Mouse (Mus musculus) c-Kit-positive CD71-positive TER-119-positive erythroid progenitor cells, embryonic 14.5 days (primary cell): Measurements from ENCODE around the gene Vmn1r40.
A peak's percentile ranks its signal among the peaks of the same experiment; 100 is the strongest.

Source experiments
- DNase-seq: peaks from one replicate; pipeline ENCODE4 v3.0.0-alpha.2; 2013; ENCODE audit warnings: low spot score

The Vmn1r40 gene

DNA sequence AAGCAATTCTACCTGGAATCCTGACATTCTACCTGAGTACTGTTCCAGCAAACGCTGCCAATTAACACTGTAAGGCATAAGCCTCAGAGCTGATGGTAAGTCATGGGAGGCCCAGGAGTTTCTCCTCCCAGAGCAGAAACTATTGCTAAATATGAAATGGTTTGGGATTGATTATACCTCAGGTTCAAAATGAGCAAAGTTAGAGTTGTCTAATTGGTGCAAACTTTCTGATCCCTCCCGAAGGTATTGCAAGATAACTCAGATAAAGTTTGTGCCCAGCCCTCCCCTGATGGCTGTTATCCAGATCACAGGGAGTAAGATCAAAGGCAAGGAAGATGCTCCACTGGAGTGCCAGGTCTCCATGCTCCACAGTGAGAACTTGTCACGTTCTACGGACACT, at the start of gene Vmn1r40:
Gene Vmn1r40 (plus strand): TSS at position 301 of the 400 bp plus-strand sequence.
- no peak for DNase-seq

DNA sequence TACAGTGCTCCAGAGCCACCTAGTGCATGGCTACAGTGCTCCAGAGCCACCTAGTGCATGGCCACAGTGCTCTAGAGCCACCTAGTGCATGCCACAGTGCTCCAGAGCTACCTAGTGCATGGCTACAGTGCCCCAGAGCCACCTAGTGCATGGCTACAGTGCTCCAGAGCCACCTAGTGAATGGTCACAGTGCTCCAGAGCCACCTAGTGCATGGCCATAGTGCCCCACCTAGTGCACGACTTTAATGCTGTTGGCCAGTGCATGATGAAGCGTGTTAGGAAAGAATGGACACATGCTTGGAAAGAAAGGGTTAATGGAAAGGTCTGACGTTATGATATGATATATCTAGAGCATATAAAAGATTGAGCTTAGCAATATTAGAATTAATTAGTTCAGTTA, 49.0 kb upstream of the Vmn1r40 start:
- no peak for DNase-seq

DNA sequence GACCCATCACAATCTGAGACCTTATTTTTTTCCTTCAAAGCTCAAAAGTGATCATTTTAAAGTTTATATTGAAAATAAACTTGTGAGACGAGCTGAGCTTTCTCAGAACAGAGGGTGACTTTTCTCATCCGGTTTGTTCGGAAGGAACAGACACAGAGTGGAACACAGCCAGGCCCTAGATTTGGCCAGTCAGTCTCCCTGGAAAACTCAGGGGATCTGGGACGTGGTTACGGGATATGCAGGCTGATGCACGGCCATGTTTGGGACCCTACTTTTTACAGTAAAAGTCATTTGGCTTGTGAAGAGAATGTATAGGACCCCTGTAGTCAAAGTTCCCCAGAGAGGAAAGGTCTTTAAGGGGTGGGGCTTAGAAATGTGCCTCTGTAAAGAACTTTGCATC, 48.4 kb upstream of the Vmn1r40 start:
- no peak for DNase-seq

DNA sequence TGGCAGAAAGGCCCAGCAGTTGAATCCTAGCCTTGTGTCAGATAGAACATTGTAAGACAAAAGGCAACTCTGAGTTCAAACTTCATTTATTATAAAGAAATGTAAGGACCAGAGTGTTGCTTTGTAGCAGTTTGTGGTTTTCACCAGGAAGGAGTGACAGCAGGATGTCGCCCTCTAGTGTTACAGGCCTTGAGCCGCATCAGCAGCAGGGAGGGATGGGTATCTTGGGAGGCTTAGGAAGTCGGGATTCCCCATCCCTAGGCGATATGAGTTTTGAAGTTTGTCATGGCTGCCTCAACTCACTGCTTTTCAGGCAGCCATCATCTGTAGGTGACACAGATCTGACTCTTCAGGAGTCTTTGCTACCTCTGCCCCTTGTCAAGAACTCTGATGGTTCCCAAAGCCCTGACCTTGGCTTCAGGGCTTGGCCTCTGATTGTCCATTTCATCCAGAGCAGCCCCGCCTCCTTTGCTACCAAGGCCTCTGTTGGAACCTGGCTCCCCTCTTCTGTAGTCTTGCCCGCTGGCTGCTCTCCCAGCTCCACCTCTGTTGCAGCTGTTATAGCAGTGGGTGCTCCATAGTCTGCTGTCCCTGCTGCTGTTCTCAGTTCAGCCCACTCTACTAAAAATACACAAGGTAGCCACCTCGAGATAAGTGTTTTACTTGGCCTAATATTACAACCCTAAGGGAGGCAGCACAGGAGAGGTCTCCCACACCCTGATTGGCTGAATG, 47.5 kb upstream of the Vmn1r40 start:
- no peak for DNase-seq

DNA sequence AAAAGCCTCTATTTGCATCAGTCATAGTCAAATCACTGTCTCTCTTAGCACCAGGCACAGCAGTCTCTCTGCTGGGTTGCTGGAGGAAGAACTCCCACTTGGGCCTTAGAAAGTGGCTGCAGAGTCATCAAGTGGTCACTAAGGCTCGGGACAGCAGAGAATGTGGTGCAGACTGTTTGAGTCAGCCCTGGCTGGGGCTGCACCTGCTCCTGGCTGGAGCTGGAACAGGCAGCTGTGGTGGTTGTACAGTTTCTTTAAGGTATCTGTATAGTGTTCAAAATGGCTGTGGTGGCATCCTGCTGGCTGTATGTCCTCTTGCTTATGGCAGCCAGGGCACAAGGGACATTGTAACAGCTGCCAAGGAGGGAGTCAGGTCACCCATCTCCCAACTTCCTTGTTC, 46.9 kb upstream of the Vmn1r40 start:
- DNase-seq: no peak

DNA sequence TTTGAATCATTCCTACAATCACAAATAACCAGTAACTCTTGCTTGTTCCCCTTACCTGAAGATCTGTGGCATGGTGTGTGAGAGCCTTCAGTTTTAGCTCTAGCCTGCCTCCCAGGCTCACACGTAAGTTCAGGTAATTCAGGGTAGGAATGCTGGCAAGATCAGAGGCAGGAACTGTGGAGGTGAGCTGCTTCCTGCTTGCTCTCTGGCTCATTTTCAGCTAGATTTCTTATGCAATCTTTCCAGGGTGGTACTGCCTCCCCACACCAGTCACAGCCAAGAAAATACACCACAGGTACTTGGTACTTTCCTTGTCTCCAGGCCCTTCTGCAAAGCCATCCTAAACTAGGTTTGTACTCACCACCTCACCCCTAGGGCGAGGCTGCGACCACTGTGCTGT, 44.8 kb upstream of the Vmn1r40 start:
- DNase-seq: no peak

DNA sequence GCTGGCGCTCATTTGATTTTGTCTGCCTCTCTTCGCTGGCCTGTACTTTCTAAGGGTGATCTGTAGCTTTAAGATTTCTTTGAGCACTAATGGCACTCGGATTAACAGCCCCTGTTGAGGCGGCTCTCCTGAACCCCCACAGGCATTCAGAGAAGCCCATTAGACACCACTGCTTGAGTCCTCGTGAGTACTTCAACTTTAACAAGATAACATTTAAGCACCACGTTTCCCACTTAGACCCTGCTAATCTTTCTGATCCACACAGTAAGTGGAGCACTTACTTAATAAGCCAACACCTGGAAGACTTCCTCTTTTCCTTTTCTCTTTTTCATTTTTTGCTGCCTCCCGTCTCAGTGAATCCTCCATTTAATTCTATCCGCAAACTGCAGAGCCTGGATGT, 42.2 kb upstream of the Vmn1r40 start:
- no peak for DNase-seq

DNA sequence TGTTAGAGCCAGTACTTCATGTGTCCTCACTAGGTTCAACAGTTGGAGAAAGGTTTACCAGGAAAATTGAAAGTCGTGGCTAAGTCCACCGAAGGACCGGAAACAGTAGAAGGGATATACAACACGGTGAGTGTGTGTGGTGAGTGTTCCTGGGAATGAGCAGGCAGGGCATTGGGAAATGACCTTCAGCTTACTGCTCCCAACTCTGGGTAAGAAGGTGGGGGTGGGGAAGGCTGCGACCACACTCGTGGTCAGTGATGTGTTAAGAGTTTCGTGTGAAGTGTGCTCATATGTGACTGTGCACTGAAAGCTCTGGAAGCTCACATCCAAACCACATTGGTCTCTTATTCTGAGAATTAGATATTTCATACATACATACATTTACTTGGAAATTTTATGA, 41.7 kb upstream of the Vmn1r40 start:
- no peak for DNase-seq

DNA sequence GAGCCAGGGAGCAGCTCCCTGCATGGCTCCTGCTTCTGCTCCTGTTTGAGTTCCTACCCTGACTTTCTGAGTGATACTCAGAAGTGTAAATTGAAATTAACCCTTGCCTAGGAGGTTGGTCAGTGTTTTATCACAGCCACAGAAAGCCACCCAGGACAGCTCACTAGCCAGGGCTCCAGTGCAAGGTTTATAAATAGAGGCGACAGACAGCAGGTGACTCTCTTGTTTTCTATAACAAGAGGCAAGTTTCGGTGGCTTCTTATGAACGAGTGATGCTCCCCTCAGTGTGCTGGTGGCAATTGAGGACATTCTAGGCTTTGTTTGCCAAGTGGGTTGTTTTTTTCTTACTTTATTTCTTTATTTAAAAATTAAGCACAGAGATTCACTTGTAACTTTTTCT, 40.4 kb upstream of the Vmn1r40 start:
- no peak for DNase-seq

DNA sequence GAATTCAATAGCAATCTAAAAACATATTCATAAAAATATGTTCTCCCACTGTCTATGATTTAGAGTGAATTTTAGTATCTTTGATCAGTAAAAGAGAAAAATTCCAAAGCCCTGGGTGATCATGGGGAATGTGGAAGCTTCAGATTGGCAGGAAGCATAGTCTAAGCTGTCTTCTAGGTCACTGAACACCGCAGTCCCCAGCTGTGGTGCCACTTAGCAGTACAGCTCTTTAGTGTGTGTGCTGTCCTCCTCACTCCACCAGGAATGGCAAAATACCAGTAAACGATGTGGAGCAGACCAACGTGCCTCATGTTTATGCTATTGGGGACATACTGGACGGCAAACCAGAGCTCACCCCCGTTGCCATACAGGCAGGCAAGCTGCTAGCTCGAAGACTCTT, 37.8 kb upstream of the Vmn1r40 start:
- DNase-seq: no peak

DNA sequence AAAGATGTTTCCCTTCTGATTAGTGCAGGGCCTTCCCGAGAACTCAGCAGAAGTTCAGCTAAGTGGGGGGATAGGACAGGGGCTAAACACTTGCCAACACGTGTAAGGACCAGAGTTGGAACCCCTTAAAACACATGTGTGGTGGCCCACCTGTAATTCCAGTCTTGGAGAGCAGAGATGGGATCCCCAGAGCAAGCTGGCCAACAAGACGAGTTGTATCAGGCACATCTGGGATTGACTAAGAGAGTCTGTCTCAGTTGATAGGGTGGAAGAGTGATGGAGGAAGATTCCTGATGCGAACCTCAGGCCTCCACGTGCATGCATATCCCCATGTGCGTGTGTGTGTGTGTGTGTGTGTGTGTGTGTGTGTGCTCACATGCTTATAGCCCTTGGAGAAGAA, 35.9 kb upstream of the Vmn1r40 start:
- no peak for DNase-seq

DNA sequence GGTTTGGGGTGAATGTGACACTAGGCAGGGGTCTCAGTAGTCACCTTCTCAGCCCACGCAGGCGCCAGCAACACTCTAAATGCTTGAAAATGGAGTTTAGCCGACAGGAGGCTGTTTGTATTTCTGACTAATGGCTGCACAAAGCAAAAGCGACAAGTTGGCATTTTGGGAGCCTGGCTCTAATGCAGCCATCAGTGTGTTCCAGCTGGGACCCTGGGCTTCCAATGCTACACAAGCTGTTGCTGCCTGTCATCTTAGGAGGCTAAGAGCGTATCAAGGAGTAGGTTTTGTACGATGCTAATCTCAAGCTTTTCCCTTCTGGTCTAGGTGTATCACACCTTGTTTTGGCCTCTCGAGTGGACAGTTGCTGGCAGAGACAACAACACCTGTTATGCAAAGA, 34.7 kb upstream of the Vmn1r40 start:
- DNase-seq: no peak

DNA sequence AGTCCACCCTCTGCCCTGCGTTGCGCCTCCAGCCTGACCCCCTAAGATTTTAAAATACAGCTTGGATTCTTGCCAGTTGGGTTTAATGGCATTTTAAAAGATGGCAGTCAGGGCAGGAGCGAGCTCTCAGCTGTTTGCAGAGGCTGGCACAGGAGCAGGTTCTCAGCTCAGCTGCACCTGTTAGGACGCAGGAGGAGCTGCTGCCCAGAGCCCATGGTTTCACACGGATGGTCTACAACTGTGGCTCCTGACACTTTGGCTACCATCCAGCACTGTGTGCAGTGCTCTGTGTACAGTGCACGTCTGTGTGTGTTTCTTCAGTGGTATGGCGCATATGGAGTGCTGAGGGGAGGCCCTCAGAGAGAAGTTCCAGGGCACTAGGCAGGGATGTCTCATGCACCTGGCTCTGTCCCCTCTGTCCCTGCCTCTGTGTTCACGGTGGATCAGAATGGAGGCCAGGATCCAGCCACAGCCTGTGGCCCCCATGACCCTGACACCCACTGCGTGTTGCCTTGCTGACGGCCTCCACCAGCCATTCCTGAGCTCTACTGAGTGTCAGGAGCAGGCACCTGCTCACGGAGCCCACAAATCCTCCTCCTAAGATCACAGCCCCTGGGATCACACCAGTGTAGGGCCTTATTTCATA, 34.1 kb upstream of the Vmn1r40 start:
- DNase-seq: no peak

DNA sequence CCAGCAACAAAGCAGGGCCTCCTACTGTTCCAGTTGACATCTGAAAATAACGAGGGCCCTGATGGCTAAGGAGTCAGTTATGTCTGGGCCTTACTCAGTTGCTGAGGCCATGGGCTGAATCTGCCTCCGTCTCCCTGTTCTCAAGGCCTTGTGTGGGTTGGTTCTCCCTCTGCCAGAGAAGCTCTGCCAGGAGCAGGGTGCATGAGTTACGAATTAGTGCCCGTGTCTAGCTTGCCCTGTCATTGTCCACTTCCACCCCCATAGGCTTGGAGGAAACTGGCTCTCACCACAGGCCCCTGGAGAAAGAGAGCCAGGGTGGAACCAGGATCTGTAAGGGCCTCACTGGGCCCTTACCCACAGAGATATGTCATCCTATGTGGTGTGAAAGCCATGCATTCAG, 28.8 kb upstream of the Vmn1r40 start:
- DNase-seq: no peak

DNA sequence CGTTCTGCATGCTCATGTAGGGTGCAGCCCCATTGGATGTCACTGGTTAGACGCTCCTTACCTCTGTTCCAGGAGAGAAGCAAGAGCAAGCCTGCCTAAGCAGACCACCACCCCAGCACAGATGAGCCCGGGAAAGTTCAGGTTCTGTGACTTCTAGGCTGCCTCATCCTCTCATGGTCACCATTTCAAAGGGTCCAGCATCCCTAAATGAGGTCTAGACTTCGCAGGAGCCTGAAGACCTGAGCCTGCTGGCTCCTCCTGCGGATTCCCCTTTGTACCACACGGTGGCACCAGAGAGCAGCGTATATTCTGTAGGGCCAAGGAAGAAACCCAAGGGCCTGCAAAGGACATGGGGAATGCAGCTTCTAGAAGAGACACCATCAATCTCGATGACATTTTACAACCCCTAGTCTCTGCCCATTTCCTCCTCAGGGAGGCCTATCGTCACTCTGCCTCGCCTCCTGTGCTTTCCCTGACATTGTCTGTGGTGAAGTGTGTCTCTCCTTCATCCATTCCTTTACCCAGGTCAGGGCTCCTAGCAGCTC, 28.0 kb upstream of the Vmn1r40 start:
- peak; percentile 42 for DNase-seq

DNA sequence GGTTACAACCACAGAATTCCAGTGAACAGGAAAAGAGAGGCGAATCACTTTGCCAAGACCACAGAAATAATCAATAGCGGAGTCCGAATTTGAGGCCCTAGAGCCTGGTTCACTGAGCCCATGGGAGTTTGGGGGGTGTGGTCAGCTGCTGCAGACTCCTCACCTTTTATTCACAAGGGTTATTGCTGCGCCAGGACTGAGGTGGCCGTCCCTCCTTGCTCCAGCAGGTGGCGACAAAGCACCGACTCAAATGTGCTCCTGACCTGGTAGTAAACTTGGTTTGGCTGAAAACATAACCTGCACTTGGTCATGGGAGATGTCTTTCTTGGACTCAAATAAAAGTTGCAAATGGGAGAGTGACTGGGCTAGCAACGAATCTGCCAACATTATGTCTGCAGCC, 27.2 kb upstream of the Vmn1r40 start:
- DNase-seq: peak; percentile 51

DNA sequence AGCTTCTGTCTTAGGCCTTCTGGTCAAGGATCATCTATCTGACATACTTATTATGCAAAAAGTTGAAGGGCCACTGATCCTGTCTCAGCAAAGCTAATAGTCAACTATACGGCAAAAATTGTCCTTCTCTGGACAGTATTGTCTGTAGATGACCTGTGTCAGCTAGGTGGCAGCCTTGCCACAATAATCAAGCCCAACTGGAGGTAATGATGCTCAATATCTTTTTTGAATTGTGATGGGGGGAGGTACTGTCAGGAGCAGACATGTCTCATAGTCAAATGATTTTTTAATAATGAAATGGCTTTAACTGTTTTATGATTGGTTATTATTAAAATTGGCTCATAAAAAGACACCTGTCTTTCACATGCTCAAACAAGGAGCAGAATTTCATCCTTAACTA, 23.1 kb upstream of the Vmn1r40 start:
- no peak for DNase-seq

DNA sequence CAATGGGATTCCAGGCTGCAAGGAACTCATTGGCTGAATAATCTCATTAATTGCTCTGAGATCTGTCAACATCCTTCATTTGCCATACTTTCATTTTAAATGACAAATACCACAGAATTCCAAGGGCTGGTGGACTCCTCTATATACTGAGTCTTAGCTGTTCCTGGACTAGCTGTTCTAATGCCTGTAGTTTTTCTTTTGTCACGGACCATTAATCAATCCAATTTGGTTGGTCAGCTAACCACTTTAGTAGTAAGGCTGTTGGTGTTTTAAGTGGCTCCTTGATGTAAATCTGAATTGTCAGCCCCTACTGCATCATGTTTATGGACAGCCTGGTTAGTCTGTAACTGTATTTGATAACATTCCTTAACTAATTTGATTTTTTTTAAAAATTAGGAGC, 20.2 kb upstream of the Vmn1r40 start:
- DNase-seq: no peak

DNA sequence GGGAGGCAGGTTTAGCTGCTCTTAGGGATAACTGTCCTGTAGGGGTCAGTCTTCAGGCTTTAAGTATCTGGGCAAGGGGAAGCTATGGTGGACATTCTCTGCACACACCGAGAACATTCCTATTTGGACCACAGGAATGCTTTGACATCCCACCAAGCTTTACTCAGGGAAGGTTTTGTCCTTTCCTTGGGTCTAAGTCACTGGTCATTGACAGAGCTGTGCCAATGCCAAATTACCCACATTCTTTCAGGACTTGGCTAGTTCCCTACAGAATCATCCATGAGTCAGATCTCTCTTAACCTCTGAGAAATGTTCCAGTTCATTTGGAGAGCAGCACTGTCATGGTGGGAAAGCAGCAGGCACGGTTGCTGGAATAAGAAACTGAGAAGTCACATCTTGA, 716 bp upstream of the Vmn1r40 start:
- no peak for DNase-seq

DNA sequence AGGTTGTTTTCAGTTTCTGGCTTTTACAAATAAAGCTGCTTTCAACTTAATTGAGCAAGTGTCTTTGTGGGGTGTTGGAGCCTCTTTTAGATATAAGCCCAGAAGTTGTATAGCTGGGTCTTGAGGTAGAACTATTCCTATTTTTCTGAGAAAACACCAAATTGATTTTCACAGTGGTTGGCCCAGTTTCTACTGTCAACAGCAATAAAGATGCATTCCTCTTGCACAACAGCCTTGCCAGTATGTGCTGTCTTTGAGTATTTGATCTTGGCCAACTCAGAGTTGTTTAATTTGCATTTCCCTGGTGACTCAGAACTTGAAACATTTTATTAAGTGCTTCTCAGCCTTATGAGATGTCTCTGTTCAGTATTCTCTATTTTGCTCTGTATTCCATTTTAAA, 10.7 kb downstream of the Vmn1r40 start:
- no peak for DNase-seq

DNA sequence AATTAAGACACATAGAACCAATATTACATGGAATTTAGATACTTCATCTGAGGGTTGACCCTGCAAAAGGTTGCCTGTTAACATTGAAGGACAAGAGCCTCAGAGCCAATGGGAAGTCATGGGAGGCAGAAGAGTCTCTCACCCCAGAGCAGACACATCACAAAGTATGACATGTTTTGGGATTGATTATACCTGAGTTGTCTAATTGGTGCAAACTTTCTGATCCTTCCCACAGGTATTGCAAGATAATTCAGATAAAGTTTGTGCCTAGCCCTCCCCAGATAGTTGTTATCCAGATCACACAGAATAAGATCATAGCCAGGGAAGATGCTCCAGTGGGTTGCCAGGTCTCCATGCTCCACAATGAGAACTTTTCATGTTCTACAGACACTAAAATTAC, 33.1 kb downstream of the Vmn1r40 start, which contains the start of gene Vmn1r41:
Gene Vmn1r41 (plus strand): TSS at position 301 of the 400 bp plus-strand sequence.
- DNase-seq: no peak

DNA sequence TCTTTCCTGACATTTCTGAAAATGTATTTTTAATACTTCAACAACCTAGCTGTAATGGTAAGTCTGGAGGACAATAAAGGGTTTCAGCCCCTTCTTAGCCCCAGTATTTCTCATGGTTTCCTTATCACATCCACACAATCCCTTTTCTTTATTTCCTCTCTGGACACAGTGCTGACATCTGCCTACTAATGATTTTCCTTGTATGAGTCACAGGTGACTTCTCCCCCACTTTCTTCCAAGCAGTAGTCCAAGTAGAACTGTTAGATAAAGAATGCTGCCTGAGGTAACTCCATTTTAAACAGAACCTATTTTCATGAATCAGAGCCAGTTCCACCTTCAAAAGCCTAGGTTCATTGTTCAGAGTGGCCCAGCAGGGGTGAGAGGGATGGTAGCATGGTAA, 35.5 kb downstream of the Vmn1r40 start:
- no peak for DNase-seq
